Mouse (Mus musculus): ENCODE measurements at regions not wholly inside any gene's neighbourhood (a gene's known extent, or its start where the extent isn't known, plus 50 kb on each side); places are given as distances from the start of the nearest gene placed in this dataset.

GRCm38 (mm10) chr5:112001742-112002701 lies 250.3 kb downstream of the Cryba4 start:
- ATAC-seq (replicated peaks; ENCODE audit: low read depth, poor library complexity, severe bottlenecking), result no peak

- no peak for ATAC-seq (replicated peaks; ENCODE audit: low read depth, poor library complexity, severe bottlenecking)
These were observed 249.3 kb downstream of the Cryba4 start for GRCm38 (mm10) chr5:112002856-112003660.

- ATAC-seq (replicated peaks; ENCODE audit: low read depth, poor library complexity, severe bottlenecking), result no peak
These were observed 248.3 kb downstream of the Cryba4 start for GRCm38 (mm10) chr5:112004041-112004440.

- peak; percentile 25; the same call in 1 of the 2 replicates for ATAC-seq (replicated peaks; ENCODE audit: low read depth, poor library complexity, severe bottlenecking)
These were observed 239.7 kb downstream of the Cryba4 start for GRCm38 (mm10) chr5:112012505-112013164.

- no peak for ATAC-seq (replicated peaks; ENCODE audit: low read depth, poor library complexity, severe bottlenecking)
These were observed 233.4 kb downstream of the Cryba4 start for GRCm38 (mm10) chr5:112018925-112019324.

- ATAC-seq (replicated peaks; ENCODE audit: low read depth, poor library complexity, severe bottlenecking), result no peak
These were observed 231.4 kb downstream of the Cryba4 start for GRCm38 (mm10) chr5:112020882-112021281.

- no peak for ATAC-seq (replicated peaks; ENCODE audit: low read depth, poor library complexity, severe bottlenecking)
These were observed 222.4 kb downstream of the Cryba4 start for GRCm38 (mm10) chr5:112029955-112030354.

- no peak for ATAC-seq (replicated peaks; ENCODE audit: low read depth, poor library complexity, severe bottlenecking)
These were observed 220.3 kb downstream of the Cryba4 start for GRCm38 (mm10) chr5:112032036-112032435.

GRCm38 (mm10) chr5:112035426-112035825 lies 216.9 kb downstream of the Cryba4 start:
- ATAC-seq (replicated peaks; ENCODE audit: low read depth, poor library complexity, severe bottlenecking), result no peak

GRCm38 (mm10) chr5:112037080-112037479 lies 215.2 kb downstream of the Cryba4 start:
- no peak for ATAC-seq (replicated peaks; ENCODE audit: low read depth, poor library complexity, severe bottlenecking)

GRCm38 (mm10) chr5:112039645-112040372 lies 212.5 kb downstream of the Cryba4 start:
- no peak for ATAC-seq (replicated peaks; ENCODE audit: low read depth, poor library complexity, severe bottlenecking)

GRCm38 (mm10) chr5:112040678-112041077 lies 211.6 kb downstream of the Cryba4 start:
- ATAC-seq (replicated peaks; ENCODE audit: low read depth, poor library complexity, severe bottlenecking), result no peak

GRCm38 (mm10) chr5:112041285-112041684 lies 211.0 kb downstream of the Cryba4 start:
- ATAC-seq (replicated peaks; ENCODE audit: low read depth, poor library complexity, severe bottlenecking), result no peak

- no peak for ATAC-seq (replicated peaks; ENCODE audit: low read depth, poor library complexity, severe bottlenecking)
These were observed 210.1 kb downstream of the Cryba4 start for GRCm38 (mm10) chr5:112042236-112042635.

- ATAC-seq (replicated peaks; ENCODE audit: low read depth, poor library complexity, severe bottlenecking), result 0 out of 2 replicates have a peak, but pooled peaks have one; percentile 25
These were observed 202.1 kb downstream of the Cryba4 start for GRCm38 (mm10) chr5:112050046-112050782.

GRCm38 (mm10) chr5:112050906-112051305 lies 201.4 kb downstream of the Cryba4 start:
- no peak for ATAC-seq (replicated peaks; ENCODE audit: low read depth, poor library complexity, severe bottlenecking)

- ATAC-seq (replicated peaks; ENCODE audit: low read depth, poor library complexity, severe bottlenecking), result no peak
These were observed 200.5 kb downstream of the Cryba4 start for GRCm38 (mm10) chr5:112051786-112052185.

- no peak for ATAC-seq (replicated peaks; ENCODE audit: low read depth, poor library complexity, severe bottlenecking)
These were observed 198.6 kb downstream of the Cryba4 start for GRCm38 (mm10) chr5:112053600-112054155.

GRCm38 (mm10) chr5:112055018-112055417 lies 197.3 kb downstream of the Cryba4 start:
- no peak for ATAC-seq (replicated peaks; ENCODE audit: low read depth, poor library complexity, severe bottlenecking)
